Mouse (Mus musculus) gonadal fat pad, adult 2 months (tissue): ENCODE results near the gene Mrgprb1. TPM values are rescaled to one million over a fixed set of nuclear protein-coding genes. Genes with fewer than 3 reads are reported as not detected.
"Not testable (repeated sequence)": the region's sequence is repeated elsewhere in the genome, so short reads cannot be mapped to it uniquely, and the experiment has no call there.

Experiments
- DNase-seq: peaks from one replicate; pipeline ENCODE4 v3.0.0-alpha.2; 2012; ENCODE audit warnings: low read depth
- polyA plus RNA-seq: library from polyadenylated mRNA; depleted of rRNA; stranded (reverse); fragments of >200 nt; gene quantifications from 2 replicates; pipeline ENCODE4 v1.2.3, GENCODE M21; 2012; rRNA removed

Mrgprb1 gene
- 0.03 and 0.33 TPM in 2 replicates for polyA plus RNA-seq

- DNase-seq = no peak
These were observed at the start of gene Mrgprb1 for GRCm38 (mm10) chr7:48456242-48456641. TSS of gene Mrgprb1 (minus strand) at chr7:48456342.

GRCm38 (mm10) chr7:48499221-48499620 is 43.1 kb upstream of the Mrgprb1 start, which contains the start of gene Mrgprx2:
TSS of gene Mrgprx2 (minus strand) at chr7:48499321.
- DNase-seq = no peak

DNA sequence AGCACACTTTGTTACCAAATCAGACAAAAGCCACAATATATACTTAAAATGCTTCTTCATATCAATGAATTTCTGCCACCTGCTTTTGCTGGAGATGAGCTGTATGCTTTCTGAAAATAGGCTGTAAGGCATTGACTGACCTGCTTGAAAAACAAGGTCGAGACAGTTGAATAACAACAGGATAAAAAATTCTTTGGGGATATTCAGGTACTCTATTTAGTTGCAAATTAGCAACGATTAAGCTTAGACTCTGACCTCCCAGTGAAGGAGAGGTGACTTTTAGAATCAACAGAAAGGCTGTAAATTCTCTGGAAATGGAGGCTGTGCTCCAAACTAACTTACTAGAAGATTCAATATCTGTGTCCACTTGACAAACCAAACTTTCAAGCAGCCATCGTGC is 19.6 kb downstream of the Mrgprb1 start:
- no peak for DNase-seq

- DNase-seq = not testable (repeated sequence)
These were observed 20.2 kb downstream of the Mrgprb1 start for GRCm38 (mm10) chr7:48435936-48436335.

Other genes starting within 250 kb of the Mrgprb1 start
- gene Mrgprb8, start 67.8 kb downstream of the Mrgprb1 start, polyA plus RNA-seq = not detected in 2 replicates
- 0.01 TPM in 1 of 2 replicates, not detected in the other for gene Mrgprx2, start 43.0 kb upstream of the Mrgprb1 start, polyA plus RNA-seq
- 0.09 and 0.22 TPM in 2 replicates for gene Mrgprb2, start 101.7 kb upstream of the Mrgprb1 start, polyA plus RNA-seq
- not detected in 2 replicates for gene Mrgprb3, start 187.5 kb upstream of the Mrgprb1 start, polyA plus RNA-seq